Mouse (Mus musculus): ENCODE results near the gene Uba52.

DNA sequence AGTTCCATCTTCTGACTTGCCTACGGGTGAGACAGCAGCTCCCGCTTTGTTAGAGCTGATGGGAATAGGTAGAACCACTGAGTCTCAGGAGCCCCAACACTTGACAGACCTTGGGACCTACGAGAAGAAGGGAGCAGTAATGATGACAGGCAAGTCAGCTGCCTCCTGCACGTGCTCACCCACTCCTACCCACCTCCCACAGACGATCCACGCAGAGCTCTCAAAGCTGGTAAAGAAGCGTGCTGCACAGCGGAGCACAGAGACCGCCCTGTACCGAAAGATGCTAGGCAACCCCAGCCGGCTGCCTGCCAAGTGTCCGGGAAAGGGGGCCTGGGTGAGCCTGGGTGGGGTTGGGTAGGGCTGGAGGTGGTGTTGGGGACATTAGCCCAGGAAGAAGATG lies 23.7 kb upstream of the Uba52 start:
- TF ChIP-seq CTCF (conservative IDR thresholded peaks at IDR 0.05; ENCODE audit: insufficient read depth, insufficient read length, low read depth, low read length) (no peak), POLR2A (IDR thresholded peaks at IDR 0.05; ENCODE audit: low read depth, low read length) (no peak)

Data from kidney, adult 2 months (tissue).